Mouse (Mus musculus) lung, postnatal 0 days (tissue): ENCODE data around the gene Ddx59.

ENCODE experiments used
- CTCF ChIP-seq: IDR thresholded peaks from 2 replicates; pipeline ENCODE4 v1.5.1; 2016; ENCODE audit warnings: antibody characterized with exemption, mild to moderate bottlenecking
- EP300 ChIP-seq: IDR thresholded peaks from 2 replicates; pipeline ENCODE4 v1.6.1; 2016; ENCODE audit warnings: antibody characterized with exemption, mild to moderate bottlenecking, control low read depth

GRCm38 (mm10) chr1:136409631-136410030 lies 5.4 kb upstream of the Ddx59 start:
- TF ChIP-seq CTCF = no peak
- no peak for TF ChIP-seq EP300
